Mouse (Mus musculus): ENCODE results near the gene Nfkb1. TPM values are rescaled to one million over a fixed set of nuclear protein-coding genes. Genes with fewer than 3 reads are reported as not detected.

The Nfkb1 gene
- polyA plus RNA-seq, 1 experiment: 0.07 TPM

DNA sequence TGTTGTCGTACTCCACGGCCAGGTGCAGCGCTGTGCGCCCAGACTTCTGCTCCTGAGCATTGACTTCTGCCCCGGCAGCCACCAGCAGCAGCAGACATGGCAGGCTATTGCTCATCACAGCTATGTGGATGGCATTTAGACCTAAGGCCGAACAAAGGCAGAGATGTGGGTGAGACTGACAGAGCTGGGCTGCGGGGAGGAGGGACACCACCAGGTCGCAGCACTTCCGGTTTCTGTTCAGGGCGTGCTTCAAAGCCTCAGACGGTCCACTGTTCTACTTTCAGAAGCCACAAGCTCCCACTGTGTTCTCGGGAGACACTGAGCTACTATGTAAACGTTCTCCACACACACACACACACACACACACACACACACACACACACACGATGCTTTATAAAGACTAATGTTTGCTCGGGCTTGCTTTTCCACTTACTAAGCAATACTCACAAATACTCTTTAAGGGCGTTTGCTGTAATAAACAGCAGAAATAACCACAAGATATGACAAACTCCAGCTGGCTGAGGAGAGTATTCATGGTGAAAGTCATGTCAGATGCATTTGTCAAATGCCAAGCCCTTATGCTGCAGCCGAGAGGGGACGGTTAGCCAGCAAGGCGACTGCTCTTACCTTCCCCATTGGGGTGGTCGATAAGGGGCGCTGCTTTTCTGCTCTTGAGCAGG, 97.0 kb downstream of the Nfkb1 start:
- Histone ChIP-seq H3K36me3 (ENCODE audit: control insufficient read depth) (peaks cover 21% of the 10 kb centered on the region), H3K4me1 (ENCODE audit: control insufficient read depth) (no peaks in the 10 kb centered on the region; the same call in 1 of the 2 replicates), H3K27me3 (ENCODE audit: control insufficient read depth) (no peaks in the 10 kb centered on the region), H3K4me3 (replicated peaks) (no peak overlapping the region), H3K9me3 (ENCODE audit: control insufficient read depth, low read length) (no peaks in the 10 kb centered on the region)
- no peak for TF ChIP-seq TAL1 (IDR thresholded peaks at IDR 0.05; ENCODE audit: low read length)
- TF ChIP-seq GATA1 (IDR thresholded peaks at IDR 0.05; ENCODE audit: low read length): no peak

DNA sequence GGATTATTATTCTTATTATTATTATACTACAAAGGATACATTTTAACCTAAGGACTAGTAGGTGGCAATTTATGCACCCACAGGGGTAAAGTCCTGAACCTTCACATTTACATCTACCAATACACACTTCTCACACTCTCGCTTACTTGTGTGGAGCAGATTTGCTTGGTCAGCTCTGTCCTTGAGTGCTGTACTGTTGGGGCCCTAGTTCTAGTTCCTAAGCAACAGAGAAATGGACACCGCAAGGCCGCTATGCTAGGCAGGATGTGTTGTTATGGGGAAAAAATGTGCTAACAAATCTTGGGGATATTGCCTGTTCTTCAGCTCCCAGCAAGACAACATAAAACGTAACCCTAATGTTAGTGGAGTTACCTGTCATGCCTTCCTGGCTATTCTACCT, 99.3 kb downstream of the Nfkb1 start:
- H3K36me3 ChIP-seq (ENCODE audit: control insufficient read depth): peaks cover 36% of the 10 kb centered on the region
- no peaks in the 10 kb centered on the region; the same call in 1 of the 2 replicates for H3K4me1 ChIP-seq (ENCODE audit: control insufficient read depth)
- TF ChIP-seq TAL1 (IDR thresholded peaks at IDR 0.05; ENCODE audit: low read length) (no peak), GATA1 (IDR thresholded peaks at IDR 0.05; ENCODE audit: low read length) (no peak)
- H3K9me3 ChIP-seq (ENCODE audit: control insufficient read depth, low read length): no peaks in the 10 kb centered on the region
- no peaks in the 10 kb centered on the region for H3K27me3 ChIP-seq (ENCODE audit: control insufficient read depth)
- no peak overlapping the region for H3K4me3 ChIP-seq (replicated peaks)

GRCm38 (mm10) chr3:135591376-135591775, 100.0 kb downstream of the Nfkb1 start:
- no peak overlapping the region for H3K4me3 ChIP-seq (replicated peaks)
- TF ChIP-seq GATA1 (IDR thresholded peaks at IDR 0.05; ENCODE audit: low read length): no peak
- TF ChIP-seq TAL1 (IDR thresholded peaks at IDR 0.05; ENCODE audit: low read length): no peak
- H3K27me3 ChIP-seq (ENCODE audit: control insufficient read depth): no peaks in the 10 kb centered on the region
- H3K4me1 ChIP-seq (ENCODE audit: control insufficient read depth): peaks cover 5% of the 10 kb centered on the region
- H3K36me3 ChIP-seq (ENCODE audit: control insufficient read depth): peaks cover 34% of the 10 kb centered on the region
- H3K9me3 ChIP-seq (ENCODE audit: control insufficient read depth, low read length): no peaks in the 10 kb centered on the region

DNA sequence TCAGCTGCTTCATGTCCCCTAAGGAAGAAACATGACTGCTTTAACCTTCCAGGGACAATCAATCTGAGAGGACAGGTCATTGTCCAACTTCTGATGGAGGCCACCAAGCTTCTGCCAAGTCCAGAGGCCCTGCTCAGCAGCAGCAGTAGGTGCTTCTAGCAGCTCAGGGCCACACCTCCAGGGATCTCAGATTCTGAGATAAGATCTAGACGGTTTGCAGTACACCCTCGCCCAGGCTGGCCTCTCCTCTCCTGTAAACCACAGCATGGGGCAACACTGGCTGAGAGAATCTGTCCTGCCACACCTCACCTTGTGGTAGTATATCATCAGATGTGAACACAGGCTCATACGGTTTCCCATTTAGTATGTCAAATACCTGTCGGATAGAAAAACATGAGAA, 100.9 kb downstream of the Nfkb1 start:
- Histone ChIP-seq H3K4me3 (replicated peaks) (no peak overlapping the region), H3K9me3 (ENCODE audit: control insufficient read depth, low read length) (no peaks in the 10 kb centered on the region), H3K36me3 (ENCODE audit: control insufficient read depth) (peaks cover 36% of the 10 kb centered on the region), H3K27me3 (ENCODE audit: control insufficient read depth) (no peaks in the 10 kb centered on the region), H3K4me1 (ENCODE audit: control insufficient read depth) (peaks cover 11% of the 10 kb centered on the region)
- TF ChIP-seq GATA1 (IDR thresholded peaks at IDR 0.05; ENCODE audit: low read length) (no peak), TAL1 (IDR thresholded peaks at IDR 0.05; ENCODE audit: low read length) (no peak)

GRCm38 (mm10) chr3:135586471-135586880, 104.9 kb downstream of the Nfkb1 start:
- H3K4me3 ChIP-seq (replicated peaks): no peak overlapping the region
- H3K4me1 ChIP-seq (ENCODE audit: control insufficient read depth): peaks cover 15% of the 10 kb centered on the region
- TF ChIP-seq TAL1 (IDR thresholded peaks at IDR 0.05; ENCODE audit: low read length) (no peak), GATA1 (IDR thresholded peaks at IDR 0.05; ENCODE audit: low read length) (no peak)
- peaks cover 33% of the 10 kb centered on the region for H3K36me3 ChIP-seq (ENCODE audit: control insufficient read depth)
- H3K9me3 ChIP-seq (ENCODE audit: control insufficient read depth, low read length): no peaks in the 10 kb centered on the region
- H3K27me3 ChIP-seq (ENCODE audit: control insufficient read depth): no peaks in the 10 kb centered on the region

- Histone ChIP-seq H3K9me3 (ENCODE audit: control insufficient read depth, low read length) (no peaks in the 10 kb centered on the region), H3K36me3 (ENCODE audit: control insufficient read depth) (peaks cover 33% of the 10 kb centered on the region), H3K4me1 (ENCODE audit: control insufficient read depth) (peaks cover 15% of the 10 kb centered on the region), H3K4me3 (replicated peaks) (no peak overlapping the region), H3K27me3 (ENCODE audit: control insufficient read depth) (no peaks in the 10 kb centered on the region)
- TF ChIP-seq TAL1 (IDR thresholded peaks at IDR 0.05; ENCODE audit: low read length): no peak
These were observed 105.3 kb downstream of the Nfkb1 start for GRCm38 (mm10) chr3:135586060-135586459.

DNA sequence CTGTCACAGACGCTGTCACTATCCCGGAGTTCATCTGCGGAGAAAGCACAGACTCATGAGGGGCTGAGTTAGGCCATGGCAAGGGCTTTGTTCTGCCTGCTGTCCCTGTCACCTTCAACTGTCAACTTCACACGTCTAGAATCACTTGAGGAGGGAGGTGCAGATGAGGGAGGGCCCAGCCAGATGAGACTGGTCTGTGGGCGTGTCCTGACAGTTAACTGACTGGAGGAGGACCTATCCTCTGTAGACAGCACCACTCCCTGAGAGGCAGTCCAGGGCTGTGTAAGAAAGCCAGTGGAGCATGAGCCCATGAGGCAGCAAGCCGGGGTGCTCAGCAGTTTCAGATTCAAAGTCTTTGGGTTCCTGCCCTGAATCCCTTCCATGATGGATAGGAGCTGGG, 105.9 kb downstream of the Nfkb1 start:
- H3K27me3 ChIP-seq (ENCODE audit: control insufficient read depth): no peaks in the 10 kb centered on the region
- TF ChIP-seq GATA1 (IDR thresholded peaks at IDR 0.05; ENCODE audit: low read length) (no peak), TAL1 (IDR thresholded peaks at IDR 0.05; ENCODE audit: low read length) (no peak)
- peaks cover 15% of the 10 kb centered on the region for H3K4me1 ChIP-seq (ENCODE audit: control insufficient read depth)
- H3K9me3 ChIP-seq (ENCODE audit: control insufficient read depth, low read length): no peaks in the 10 kb centered on the region
- H3K36me3 ChIP-seq (ENCODE audit: control insufficient read depth): peaks cover 33% of the 10 kb centered on the region
- H3K4me3 ChIP-seq (replicated peaks): no peak overlapping the region

GRCm38 (mm10) chr3:135582246-135582645, 109.1 kb downstream of the Nfkb1 start:
- H3K9me3 ChIP-seq (ENCODE audit: control insufficient read depth, low read length): no peaks in the 10 kb centered on the region
- H3K27me3 ChIP-seq (ENCODE audit: control insufficient read depth): no peaks in the 10 kb centered on the region
- peaks cover 15% of the 10 kb centered on the region for H3K4me1 ChIP-seq (ENCODE audit: control insufficient read depth)
- no peak for TF ChIP-seq TAL1 (IDR thresholded peaks at IDR 0.05; ENCODE audit: low read length)
- no peak for TF ChIP-seq GATA1 (IDR thresholded peaks at IDR 0.05; ENCODE audit: low read length)
- no peak overlapping the region for H3K4me3 ChIP-seq (replicated peaks)
- H3K36me3 ChIP-seq (ENCODE audit: control insufficient read depth): peaks cover 18% of the 10 kb centered on the region

DNA sequence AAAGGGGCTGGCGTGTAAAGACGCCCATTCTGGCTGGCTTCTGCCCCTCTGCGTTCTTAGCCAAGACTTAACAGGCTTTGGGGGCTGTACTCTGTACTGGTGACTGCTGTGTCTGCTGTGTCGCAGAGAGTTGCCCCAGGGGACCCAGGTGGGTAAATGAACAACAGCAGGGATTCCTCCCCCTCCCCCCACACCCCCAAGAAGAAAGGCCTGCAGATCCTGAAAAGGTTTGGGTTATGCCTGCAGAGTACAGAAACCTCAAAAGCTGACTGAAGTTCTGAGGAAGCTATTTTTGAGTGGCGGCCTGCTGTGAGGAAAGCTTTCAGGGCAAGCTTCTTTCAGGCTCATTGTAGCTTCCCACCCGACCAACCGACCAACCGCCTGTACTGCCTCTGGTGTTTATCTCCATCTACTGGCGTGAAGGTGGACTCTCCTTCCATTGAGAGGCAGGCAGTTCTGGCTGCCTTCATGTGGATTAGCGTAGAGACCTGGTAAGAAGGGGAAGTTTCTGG, 109.7 kb downstream of the Nfkb1 start:
- Histone ChIP-seq H3K4me3 (replicated peaks) (no peak overlapping the region), H3K9me3 (ENCODE audit: control insufficient read depth, low read length) (no peaks in the 10 kb centered on the region), H3K36me3 (ENCODE audit: control insufficient read depth) (peaks cover 14% of the 10 kb centered on the region), H3K27me3 (ENCODE audit: control insufficient read depth) (no peaks in the 10 kb centered on the region), H3K4me1 (ENCODE audit: control insufficient read depth) (peaks cover 13% of the 10 kb centered on the region)
- TF ChIP-seq TAL1 (IDR thresholded peaks at IDR 0.05; ENCODE audit: low read length) (no peak), GATA1 (IDR thresholded peaks at IDR 0.05; ENCODE audit: low read length) (no peak)
